Mouse (Mus musculus): Measurements from ENCODE around the gene Psmd1.

The Psmd1 gene

DNA sequence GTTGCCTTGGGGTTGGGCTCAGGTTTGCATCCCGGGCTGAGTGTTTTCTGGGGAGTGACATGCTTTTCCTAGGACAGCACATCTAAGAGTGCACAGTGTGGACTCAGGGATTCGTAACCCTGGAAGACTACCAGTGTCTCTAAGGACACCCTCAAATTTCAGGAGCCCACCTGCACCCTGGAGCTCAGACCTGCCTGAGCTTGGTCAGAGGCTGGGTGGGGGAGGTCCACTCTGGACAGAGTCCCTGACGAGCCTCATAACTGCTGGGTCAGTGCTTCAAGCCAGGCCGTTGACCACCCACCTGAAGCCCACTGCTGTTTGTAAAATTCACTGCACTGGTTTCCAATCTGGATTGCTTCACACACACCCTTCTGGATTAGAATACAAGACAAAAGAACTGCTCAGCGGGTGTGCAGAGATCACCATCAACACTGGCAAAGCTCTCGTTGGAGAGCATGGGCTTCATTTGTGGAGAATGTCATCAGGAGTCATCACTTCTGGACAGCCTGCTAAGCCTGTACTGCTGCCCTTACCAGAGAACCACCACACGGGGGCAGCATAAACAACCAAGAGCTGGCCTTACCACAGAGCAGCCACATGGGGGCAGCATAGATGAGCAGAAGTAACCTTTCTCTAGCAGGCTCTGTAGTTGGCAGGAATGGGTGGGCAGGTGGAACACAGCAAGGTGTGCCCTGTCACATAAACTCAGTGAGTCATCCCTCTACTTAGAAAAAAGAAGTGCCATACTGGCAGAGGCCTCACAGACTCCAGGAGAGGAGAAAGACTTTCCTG lies 114.5 kb downstream of the Psmd1 start:
- CTCF ChIA-PET = interaction anchor here (0.5 to 4.7 kb wide), 101 partner anchors 8 to 1476 kb away, joined by 3 to 55 read pairs (median 4); partner anchors contain the start of gene Armc9 (in 2 of the 4)
- POLR2A ChIA-PET = interaction anchor here (0.6 to 4.3 kb wide), 26 partner anchors 9 to 348 kb away, joined by 3 to 28 read pairs (median 4); partner anchors contain the start of genes Armc9 (in 2 of the 4), Ncl (in 1 of the 4) and Ptma (in 1 of the 4)

GRCm38 (mm10) chr1:86182004-86182709 lies 118.0 kb downstream of the Psmd1 start:
- ChIA-PET CTCF (interaction anchor here (0.5 to 2.3 kb wide), 12 partner anchors 29 to 329 kb away, joined by 3 to 9 read pairs (median 4); no protein-coding TSS in a partner anchor), POLR2A (interaction anchor here (0.6 to 2.5 kb wide), 27 partner anchors 11 to 362 kb away, joined by 3 to 18 read pairs (median 4); partner anchors contain the start of genes Ncl (in 2 of the 4) and Armc9 (in 1 of the 4))

GRCm38 (mm10) chr1:86183577-86184263 lies 119.5 kb downstream of the Psmd1 start:
- POLR2A ChIA-PET = no interaction called here
- CTCF ChIA-PET = interaction anchor here in 2 of 4 experiments (0.7 to 1.4 kb wide), 2 partner anchors 127 to 446 kb away, joined by 3 to 8 read pairs; no protein-coding TSS in a partner anchor

- ChIA-PET POLR2A (interaction anchor here (0.8 to 3.6 kb wide), 18 partner anchors 10 to 340 kb away, joined by 3 to 120 read pairs (median 12); partner anchors contain the start of genes Ncl (in 2 of the 4), Psmd1 (in 1 of the 4) and Ptma (in 1 of the 4)), CTCF (interaction anchor here in 1 of 4 experiments (0.9 to 2.7 kb wide), 3 partner anchors 14 to 154 kb away, joined by 3 to 18 read pairs (median 3); no protein-coding TSS in a partner anchor)
These were observed 122.6 kb downstream of the Psmd1 start for GRCm38 (mm10) chr1:86186762-86187161.

DNA sequence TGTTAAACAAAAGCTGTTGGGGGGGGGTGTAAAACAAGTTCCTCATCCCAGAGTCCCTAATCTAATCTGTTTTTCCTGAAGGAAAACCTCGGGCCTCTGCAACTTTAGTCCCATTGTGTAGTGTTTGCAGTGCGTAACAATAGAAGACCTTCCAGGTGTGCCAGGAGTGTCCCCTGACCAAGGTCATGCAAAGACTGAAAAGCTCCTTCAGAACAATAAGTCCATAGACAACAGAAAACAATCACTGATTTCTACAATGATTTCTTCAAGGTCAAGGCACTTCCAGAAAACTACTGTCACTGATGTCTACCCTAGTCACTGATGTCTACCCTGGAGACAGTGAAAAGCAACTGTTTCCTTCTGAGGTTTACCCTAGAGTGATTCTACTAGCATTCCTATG lies 123.7 kb downstream of the Psmd1 start:
- POLR2A ChIA-PET = interaction anchor here (0.6 to 3.6 kb wide), 51 partner anchors 9 to 339 kb away, joined by 3 to 120 read pairs (median 5); partner anchors contain the start of genes Ncl (in 3 of the 4), Armc9 (in 1 of the 4), Psmd1 (in 1 of the 4) and Ptma (in 1 of the 4)
- CTCF ChIA-PET = interaction anchor here (0.6 to 2.7 kb wide), 18 partner anchors 9 to 395 kb away, joined by 3 to 55 read pairs (median 6); partner anchors contain the start of gene Cab39 (in 1 of the 4)

DNA sequence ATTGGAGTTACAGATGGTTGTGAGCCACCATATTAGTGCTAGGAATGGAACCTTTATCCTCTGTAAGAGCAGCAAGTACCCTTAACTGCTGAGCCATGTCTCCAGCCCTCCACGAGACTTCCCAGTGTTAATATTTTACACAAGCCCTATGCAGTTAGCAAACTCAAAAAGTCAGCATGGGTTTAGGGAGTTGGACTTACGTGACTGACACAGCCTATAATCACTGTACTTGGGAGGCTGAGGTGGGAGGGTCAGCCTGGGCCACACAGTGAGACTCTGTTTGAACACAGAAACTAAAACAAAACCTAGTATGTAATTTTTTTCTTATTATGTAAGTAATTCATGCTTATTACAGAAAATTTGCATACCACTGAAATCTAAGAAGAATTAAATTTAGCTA lies 124.1 kb downstream of the Psmd1 start:
- POLR2A ChIA-PET = interaction anchor here in 3 of 4 experiments (0.6 to 3.6 kb wide), 56 partner anchors 8 to 338 kb away, joined by 3 to 120 read pairs (median 5); partner anchors contain the start of genes Ncl (in 3 of the 3), Armc9 (in 1 of the 3), Psmd1 (in 1 of the 3) and Ptma (in 1 of the 3)
- CTCF ChIA-PET = interaction anchor here (0.7 to 2.7 kb wide), 33 partner anchors 9 to 395 kb away, joined by 3 to 55 read pairs (median 5); partner anchors contain the start of gene Cab39 (in 1 of the 4)

Data from embryonic stem cell, embryonic (primary cell).